Mouse (Mus musculus): ENCODE data around the gene Grin2d. TPM values are rescaled to one million over a fixed set of nuclear protein-coding genes. Genes with fewer than 3 reads are reported as not detected.
A peak's percentile ranks its signal among the peaks of the same experiment; 100 is the strongest.

Gene Grin2d
- total RNA-seq, 1 experiment from 2014 or later: 0.10 TPM

DNA sequence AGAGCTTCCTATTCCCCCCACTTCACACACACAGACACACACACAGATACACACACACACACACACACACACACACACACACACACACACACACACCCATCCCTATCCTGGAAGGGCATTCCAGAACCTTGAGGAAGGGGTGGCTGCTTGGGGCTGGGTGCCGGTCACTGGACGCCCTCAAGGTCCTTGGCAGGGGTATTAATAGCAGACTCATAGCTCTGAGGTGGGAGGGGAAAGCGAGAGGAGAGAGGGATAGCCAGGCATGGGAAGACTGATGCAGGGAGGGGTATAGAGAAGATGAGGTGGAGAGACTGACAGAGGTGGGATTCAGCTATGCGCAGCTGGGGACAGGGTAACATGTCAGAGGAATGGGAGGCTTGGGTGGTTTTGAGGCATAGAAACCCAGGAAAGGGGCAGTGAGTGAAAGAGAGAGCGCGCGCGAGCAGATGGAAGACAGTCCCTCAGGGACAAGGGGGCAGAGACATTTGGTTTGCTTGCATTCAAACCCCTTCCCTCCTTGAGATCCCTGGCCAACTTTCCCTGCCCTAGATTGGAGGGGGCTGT lies 9.0 kb downstream of the Grin2d start:
- no peak for ATAC-seq (replicated peaks in 1 of 2; ENCODE audit: insufficient read depth in 1 of 2, low FRiP score in 2 of 2, low TSS enrichment in 1 of 2, low read depth in 1 of 2, poor library complexity in 2 of 2, severe bottlenecking in 2 of 2)

- no peak for ATAC-seq (replicated peaks in 1 of 2; ENCODE audit: insufficient read depth in 1 of 2, low FRiP score in 2 of 2, low TSS enrichment in 1 of 2, low read depth in 1 of 2, poor library complexity in 2 of 2, severe bottlenecking in 2 of 2)
These were observed 10.3 kb downstream of the Grin2d start for GRCm38 (mm10) chr7:45867871-45868270.

GRCm38 (mm10) chr7:45865925-45866910 lies 12.0 kb downstream of the Grin2d start:
- ATAC-seq (replicated peaks in 1 of 2; ENCODE audit: insufficient read depth in 1 of 2, low FRiP score in 2 of 2, low TSS enrichment in 1 of 2, low read depth in 1 of 2, poor library complexity in 2 of 2, severe bottlenecking in 2 of 2): peak; percentile 34 to 63

DNA sequence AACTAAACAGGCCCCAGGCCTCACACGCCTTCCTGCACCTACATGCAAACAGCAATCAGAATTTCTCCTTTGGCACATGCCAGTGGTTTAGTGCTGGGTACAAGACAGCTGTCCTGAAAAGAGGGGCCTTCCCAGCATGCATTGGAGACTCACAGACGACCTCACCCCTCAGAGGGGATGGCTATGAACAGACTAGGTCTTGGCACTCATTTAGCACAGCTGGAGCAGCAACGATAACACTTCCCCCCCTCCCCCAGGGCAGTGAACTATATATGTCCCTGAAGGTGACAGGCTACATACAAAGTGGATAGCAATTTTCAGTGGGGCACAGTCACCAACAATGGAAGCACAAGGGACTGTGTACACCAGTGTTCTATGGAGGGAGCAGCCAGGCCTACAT lies 13.7 kb downstream of the Grin2d start:
- no peak for ATAC-seq (replicated peaks in 1 of 2; ENCODE audit: insufficient read depth in 1 of 2, low FRiP score in 2 of 2, low TSS enrichment in 1 of 2, low read depth in 1 of 2, poor library complexity in 2 of 2, severe bottlenecking in 2 of 2)

DNA sequence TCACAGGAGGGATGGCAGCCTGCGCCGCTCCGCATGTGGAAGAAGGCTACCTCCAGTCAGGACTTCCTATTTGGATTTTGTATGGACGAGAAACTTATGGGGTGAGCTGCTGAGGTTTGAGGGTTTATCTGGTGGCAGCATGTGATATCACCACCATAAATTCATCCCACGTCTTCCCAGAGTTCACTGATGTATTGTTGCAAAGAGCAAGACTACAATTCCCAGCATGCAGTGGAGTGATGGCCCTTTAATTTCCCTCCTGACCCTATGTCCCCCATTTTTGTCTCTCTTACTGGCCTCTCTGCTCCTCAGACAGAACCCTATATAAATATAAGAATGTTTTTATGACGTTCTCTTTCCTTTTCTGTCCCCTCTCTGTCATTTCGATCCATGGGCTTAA lies 15.4 kb downstream of the Grin2d start:
- ATAC-seq (replicated peaks in 1 of 2; ENCODE audit: insufficient read depth in 1 of 2, low FRiP score in 2 of 2, low TSS enrichment in 1 of 2, low read depth in 1 of 2, poor library complexity in 2 of 2, severe bottlenecking in 2 of 2): no peak

DNA sequence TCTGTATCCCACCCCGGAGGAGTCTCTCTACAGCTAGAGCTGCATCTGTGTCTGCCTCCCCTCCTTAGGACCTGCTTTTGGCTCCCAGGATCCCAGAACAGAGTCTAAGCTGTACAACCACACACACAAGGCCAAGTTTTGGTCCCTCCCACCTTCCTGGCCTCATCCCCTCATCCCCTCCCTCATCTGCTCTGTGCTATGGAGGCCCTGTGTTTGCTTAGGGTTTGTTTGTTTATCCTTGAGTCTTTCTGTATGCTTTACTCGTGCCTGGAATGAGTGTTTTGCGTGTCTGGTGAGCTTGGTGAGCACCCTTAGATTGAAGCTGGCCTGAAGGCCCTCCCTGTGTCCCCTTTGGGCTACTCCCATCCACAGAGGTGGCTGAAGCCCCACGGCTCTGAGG lies 19.2 kb downstream of the Grin2d start:
- ATAC-seq (replicated peaks in 1 of 2; ENCODE audit: insufficient read depth in 1 of 2, low FRiP score in 2 of 2, low TSS enrichment in 1 of 2, low read depth in 1 of 2, poor library complexity in 2 of 2, severe bottlenecking in 2 of 2): no peak

DNA sequence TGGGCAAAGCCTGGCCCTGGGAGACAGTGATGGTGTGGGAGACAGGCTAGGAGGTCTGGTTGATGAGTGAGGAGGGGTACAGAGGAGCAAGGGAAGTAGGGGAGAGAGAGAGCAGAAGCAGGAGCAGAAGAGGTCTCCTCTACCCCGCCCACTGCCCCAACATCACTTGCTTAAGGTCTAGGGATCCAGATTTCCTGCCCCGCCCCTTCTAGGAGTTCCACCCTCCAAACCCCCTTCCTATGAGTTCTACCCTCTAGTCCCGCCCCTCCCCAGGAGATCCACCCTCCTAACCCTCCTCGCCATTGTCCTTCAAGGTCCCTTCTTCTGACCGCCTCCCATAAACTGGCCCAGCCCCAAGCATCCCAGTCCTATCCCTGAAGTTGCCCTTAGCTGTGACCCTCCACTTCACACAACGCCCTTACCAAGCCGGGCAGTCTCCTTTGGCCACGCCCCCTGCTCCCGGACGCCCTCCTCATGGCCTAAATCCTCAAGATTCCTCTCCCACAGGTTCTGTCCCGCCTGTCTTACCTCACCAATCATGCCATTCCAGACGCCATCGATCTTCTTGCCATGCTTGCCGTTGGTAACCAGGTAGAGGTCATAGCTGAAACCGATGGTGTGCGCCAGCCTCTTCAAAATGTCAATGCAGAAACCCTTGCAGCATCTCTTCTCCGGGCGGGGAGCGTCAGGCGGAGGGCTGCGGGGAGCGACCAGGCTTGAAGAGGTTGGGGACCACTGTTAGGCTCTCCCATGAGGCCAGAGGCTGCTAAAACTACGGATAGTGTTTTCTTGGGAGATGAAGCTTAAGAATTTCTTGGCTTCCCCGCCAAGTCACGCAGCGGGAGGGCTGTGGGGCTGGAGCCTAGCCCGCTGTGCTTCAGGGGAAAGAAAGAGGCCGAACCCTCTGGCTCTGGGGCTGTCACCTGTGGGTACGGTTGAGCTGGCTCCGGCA lies 21.0 kb downstream of the Grin2d start:
- ATAC-seq (replicated peaks in 1 of 2; ENCODE audit: insufficient read depth in 1 of 2, low FRiP score in 2 of 2, low TSS enrichment in 1 of 2, low read depth in 1 of 2, poor library complexity in 2 of 2, severe bottlenecking in 2 of 2): peak; percentile 52 to 57; a peak in 3 of 4 replicates

- ATAC-seq (replicated peaks in 1 of 2; ENCODE audit: insufficient read depth in 1 of 2, low FRiP score in 2 of 2, low TSS enrichment in 1 of 2, low read depth in 1 of 2, poor library complexity in 2 of 2, severe bottlenecking in 2 of 2): no peak
These were observed 25.1 kb downstream of the Grin2d start for GRCm38 (mm10) chr7:45853089-45853488.

DNA sequence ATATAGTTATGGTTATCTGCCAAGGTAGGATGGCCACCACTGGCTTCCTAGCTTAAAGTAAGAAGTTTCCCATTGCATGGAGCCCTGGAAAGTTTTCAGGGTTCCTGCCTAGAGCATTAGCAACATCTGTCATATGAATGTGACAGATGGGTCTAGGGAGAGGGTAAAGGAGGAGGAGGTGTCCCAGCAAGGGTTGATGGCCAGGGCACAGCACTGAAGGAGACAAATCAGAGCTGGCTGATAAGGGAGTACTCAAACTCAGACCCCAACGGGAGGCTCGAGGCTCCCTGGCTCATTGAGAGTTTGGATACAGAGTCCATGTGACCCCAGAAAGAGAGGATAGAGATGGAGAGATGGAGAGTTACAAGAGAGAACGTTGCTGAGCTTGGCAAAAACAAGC lies 27.5 kb downstream of the Grin2d start:
- ATAC-seq (replicated peaks in 1 of 2; ENCODE audit: insufficient read depth in 1 of 2, low FRiP score in 2 of 2, low TSS enrichment in 1 of 2, low read depth in 1 of 2, poor library complexity in 2 of 2, severe bottlenecking in 2 of 2): no peak

- ATAC-seq (replicated peaks in 1 of 2; ENCODE audit: insufficient read depth in 1 of 2, low FRiP score in 2 of 2, low TSS enrichment in 1 of 2, low read depth in 1 of 2, poor library complexity in 2 of 2, severe bottlenecking in 2 of 2): no peak
These were observed 29.6 kb downstream of the Grin2d start for GRCm38 (mm10) chr7:45848447-45849027.

DNA sequence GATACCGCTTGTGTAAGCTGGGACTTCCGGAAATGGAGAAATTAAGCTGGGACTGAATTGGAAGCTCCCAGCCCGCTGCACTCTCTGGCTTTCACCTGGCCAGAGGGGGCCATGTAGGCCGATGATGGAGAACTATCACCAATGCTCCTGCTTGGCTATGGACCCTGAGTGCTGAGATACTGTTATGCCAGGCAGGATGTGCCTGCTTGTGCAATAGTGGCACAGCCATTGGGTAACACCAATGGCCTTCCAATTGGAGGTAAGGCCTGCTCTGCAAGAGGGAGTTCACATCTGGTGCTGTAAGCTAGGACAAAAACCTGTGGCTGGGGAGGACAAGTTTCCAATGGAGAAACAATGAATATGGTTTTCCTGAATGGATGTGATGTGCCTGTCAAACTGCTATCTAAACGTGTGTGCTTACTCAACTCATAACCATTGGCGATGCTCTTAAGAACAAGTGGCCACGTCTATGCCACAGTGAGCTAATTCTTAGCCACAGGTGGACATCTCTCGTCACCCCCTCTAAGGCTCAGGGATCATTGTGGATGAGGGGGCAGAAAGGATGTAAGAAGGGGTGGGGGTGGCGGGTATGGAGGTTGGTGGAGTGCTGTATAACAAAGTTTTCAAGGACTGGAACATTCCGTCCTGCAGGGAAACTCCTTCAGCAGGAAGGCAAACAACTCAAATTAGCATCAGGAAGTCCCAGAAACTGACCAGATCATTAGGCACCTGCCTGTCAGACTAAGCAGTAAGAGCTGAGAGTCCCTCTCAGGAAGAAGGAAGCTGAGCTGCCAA lies 35.0 kb downstream of the Grin2d start:
- no peak for ATAC-seq (replicated peaks in 1 of 2; ENCODE audit: insufficient read depth in 1 of 2, low FRiP score in 2 of 2, low TSS enrichment in 1 of 2, low read depth in 1 of 2, poor library complexity in 2 of 2, severe bottlenecking in 2 of 2)

DNA sequence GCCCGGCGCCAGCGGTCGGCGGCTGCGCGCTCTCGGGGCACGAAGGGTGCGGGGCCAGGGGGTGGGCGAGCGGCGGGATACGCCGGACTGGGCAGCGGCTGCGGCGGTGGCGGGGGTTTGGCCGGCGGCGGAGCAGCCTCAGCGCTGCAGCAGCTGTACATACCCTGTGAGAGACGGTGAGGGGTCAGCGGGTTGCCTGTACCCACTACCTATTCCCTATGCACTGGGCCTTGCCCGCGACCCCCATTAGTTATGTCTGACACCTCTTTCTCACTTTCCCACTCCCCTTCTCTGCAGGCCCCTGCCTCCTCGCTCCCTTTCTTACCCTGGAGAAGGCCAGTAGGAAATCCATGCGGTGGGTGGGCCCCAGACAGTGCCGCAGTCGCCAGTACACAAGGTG lies 44.3 kb downstream of the Grin2d start:
- no peak for ATAC-seq (replicated peaks in 1 of 2; ENCODE audit: insufficient read depth in 1 of 2, low FRiP score in 2 of 2, low TSS enrichment in 1 of 2, low read depth in 1 of 2, poor library complexity in 2 of 2, severe bottlenecking in 2 of 2)

DNA sequence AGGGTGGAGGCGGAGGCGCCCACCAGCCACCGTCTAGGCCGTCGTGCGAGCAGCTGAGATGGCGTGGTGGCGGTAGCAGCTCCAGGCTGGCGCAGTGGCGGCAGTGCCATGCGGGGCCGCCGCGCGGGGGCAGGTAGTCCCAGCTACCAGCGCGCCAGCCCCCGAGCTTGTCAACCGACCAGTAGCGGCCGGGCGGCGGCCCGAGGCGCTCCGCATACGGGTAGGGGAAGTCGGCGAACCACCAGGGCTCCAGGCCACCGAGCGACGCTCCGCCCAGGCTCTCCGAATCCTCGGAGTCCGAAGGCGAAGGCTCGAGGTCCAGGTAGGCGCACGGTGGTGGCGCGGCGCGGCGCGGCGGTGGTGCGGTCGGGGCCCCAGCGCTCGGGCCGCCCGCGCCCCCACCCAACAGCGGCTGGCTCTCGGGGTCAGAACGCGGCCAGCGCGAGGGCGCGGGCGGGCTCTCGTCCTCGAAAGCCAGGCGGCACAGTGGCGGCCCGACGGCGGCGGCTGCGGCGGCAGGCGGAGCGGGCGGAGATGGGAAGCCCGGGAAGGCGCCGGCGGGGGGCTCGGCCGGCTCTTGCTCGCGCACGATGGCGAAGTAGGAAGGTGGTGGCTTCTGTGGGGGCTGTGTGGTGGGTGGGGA lies 44.9 kb downstream of the Grin2d start:
- 0 out of 4 replicates have a peak, but pooled peaks of 1 of the 2 experiments have one; percentile 22 for ATAC-seq (replicated peaks in 1 of 2; ENCODE audit: insufficient read depth in 1 of 2, low FRiP score in 2 of 2, low TSS enrichment in 1 of 2, low read depth in 1 of 2, poor library complexity in 2 of 2, severe bottlenecking in 2 of 2)

- no peak for ATAC-seq (replicated peaks in 1 of 2; ENCODE audit: insufficient read depth in 1 of 2, low FRiP score in 2 of 2, low TSS enrichment in 1 of 2, low read depth in 1 of 2, poor library complexity in 2 of 2, severe bottlenecking in 2 of 2)
These were observed 45.8 kb downstream of the Grin2d start for GRCm38 (mm10) chr7:45832428-45832827.

DNA sequence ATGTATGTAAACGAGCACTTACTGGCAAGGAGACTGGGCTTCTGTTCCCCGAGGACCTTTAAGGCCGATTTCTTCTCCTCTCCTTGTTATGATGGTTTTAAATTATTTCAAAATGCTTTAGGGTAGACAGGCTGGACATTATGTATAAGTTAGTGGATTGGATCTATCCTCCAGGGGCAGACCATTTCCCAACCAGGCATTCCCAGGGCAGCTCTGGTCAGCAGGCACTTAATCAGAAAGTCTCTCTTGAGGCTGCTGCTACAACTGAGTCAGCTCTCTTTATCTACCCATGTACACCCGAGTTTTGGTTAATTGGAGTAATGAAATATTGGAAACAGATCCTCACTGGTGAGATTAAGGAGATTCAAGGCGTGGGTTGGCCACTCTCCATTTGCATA lies 47.1 kb downstream of the Grin2d start:
- no peak for ATAC-seq (replicated peaks in 1 of 2; ENCODE audit: insufficient read depth in 1 of 2, low FRiP score in 2 of 2, low TSS enrichment in 1 of 2, low read depth in 1 of 2, poor library complexity in 2 of 2, severe bottlenecking in 2 of 2)

- peak; percentile 83 to 88 for ATAC-seq (replicated peaks in 1 of 2; ENCODE audit: insufficient read depth in 1 of 2, low FRiP score in 2 of 2, low TSS enrichment in 1 of 2, low read depth in 1 of 2, poor library complexity in 2 of 2, severe bottlenecking in 2 of 2)
These were observed 47.6 kb downstream of the Grin2d start, which contains the start of gene Grwd1 for GRCm38 (mm10) chr7:45830427-45831127. Gene Grwd1, minus strand, starts transcription at chr7:45830944.
